9 mouse cellular contexts compared by ENCODE assay signal in genomic region chr3:96147950-96148349, GRCm38 (mm10). TPM values are rescaled to one million over a fixed set of nuclear protein-coding genes. Genes with fewer than 3 reads are reported as not detected.
DNase-seq lines count a peak whose midpoint lies in the region; ATAC-seq and TF ChIP-seq lines count a peak whose summit lies in the region.
"Had no signal": no experiment of that assay in that cellular context is flagged by ENCODE, and none has a peak within 500 bp of the region (broad histone marks: within the 10 kb centered on the region; RNA-seq: fewer than 3 reads in every experiment).

No protein-coding gene starts in this region.

- no peak overlapping the region for H3K4me3 ChIP-seq in thymus, adult 2 months (ENCODE audit: control insufficient read depth, insufficient read depth, low read length)
- no peak overlapping the region for H3K4me3 ChIP-seq in kidney, postnatal 0 days (replicated peaks; ENCODE audit: low read depth, low read length)
- H3K4me3 ChIP-seq: limb, embryonic 13.5 days had no signal

- TF ChIP-seq POLR2A in thymus, adult 2 months (IDR thresholded peaks at IDR 0.05; ENCODE audit: control insufficient read depth, extremely low read depth, insufficient read depth, low read length, poor library complexity) = no peak

- no peak for TF ChIP-seq CTCF in thymus, adult 2 months (IDR thresholded peaks at IDR 0.05; ENCODE audit: borderline replicate concordance, control insufficient read depth, extremely low read depth, insufficient read depth, low read length, poor library complexity)
- peak; percentile 90 for TF ChIP-seq CTCF in kidney, postnatal 0 days (IDR thresholded peaks at IDR 0.05; ENCODE audit: low read depth)

- ATAC-seq in kidney, postnatal 0 days (replicated peaks; ENCODE audit: low FRiP score, low read depth) = no peak
- peak; percentile 77 for ATAC-seq in megakaryocyte-erythroid progenitor cell, adult 5-6 weeks (replicated peaks; ENCODE audit: low FRiP score, low TSS enrichment, poor library complexity, severe bottlenecking)

- no peak overlapping the region for H3K4me2 ChIP-seq in kidney, postnatal 0 days (ENCODE audit: low read length)
- H3K4me2 ChIP-seq: limb, embryonic 13.5 days had no signal

- H3K9me3 ChIP-seq in kidney, postnatal 0 days (replicated peaks; ENCODE audit: low read length) = no peaks in the 10 kb centered on the region
- H3K9me3 ChIP-seq: limb, embryonic 13.5 days had no signal

- H3K9ac ChIP-seq in kidney, postnatal 0 days (ENCODE audit: low read depth, low read length) = no peak overlapping the region
- H3K9ac ChIP-seq: limb, embryonic 13.5 days had no signal

- H3K27me3 ChIP-seq in thymus, adult 2 months (ENCODE audit: control insufficient read depth, insufficient read depth, low read length) = no peaks in the 10 kb centered on the region
- no peaks in the 10 kb centered on the region for H3K27me3 ChIP-seq in kidney, postnatal 0 days (ENCODE audit: insufficient read depth, low read length)
- H3K27me3 ChIP-seq: limb, embryonic 13.5 days had no signal

- no peaks in the 10 kb centered on the region for H3K4me1 ChIP-seq in thymus, adult 2 months (replicated peaks; ENCODE audit: control insufficient read depth, insufficient read depth, low read length)
- no peaks in the 10 kb centered on the region for H3K4me1 ChIP-seq in kidney, postnatal 0 days (replicated peaks; ENCODE audit: insufficient read depth, low read length)
- H3K4me1 ChIP-seq: limb, embryonic 13.5 days had no signal

- WGBS in thymus, adult 2 months = 9% methylated on average over 5 of the region's 5 CpGs
- WGBS in kidney, postnatal 0 days = 16% methylated on average over 5 of the region's 5 CpGs

- DNase-seq in frontal cortex, adult 2 months (ENCODE audit: extremely low spot score in 1 of 2, low spot score in 1 of 2) = peak; percentile 47 to 87
- no peak for DNase-seq in frontal cortex, postnatal 14 days (ENCODE audit: low spot score in 2 of 2)
- DNase-seq in thymus, adult 2 months = peak; percentile 53
- DNase-seq in thymus, adult 18-20 months = no peak
- peak; percentile 32 to 64 for DNase-seq in cerebellum, postnatal 36 days
- peak; percentile 91 for DNase-seq in kidney, postnatal 0 days (ENCODE audit: low spot score)
- DNase-seq in thymus, postnatal 25 days = peak; percentile 53

- H3K27ac ChIP-seq in thymus, adult 2 months (ENCODE audit: control insufficient read depth, insufficient read depth, low read length) = no peak overlapping the region
- no peak overlapping the region for H3K27ac ChIP-seq in kidney, postnatal 0 days
- H3K27ac ChIP-seq: limb, embryonic 13.5 days had no signal

- peaks cover 20% of the 10 kb centered on the region; the same call in 1 of the 2 replicates for H3K36me3 ChIP-seq in thymus, adult 2 months (ENCODE audit: control insufficient read depth, insufficient read depth, low read length)
- H3K36me3 ChIP-seq in kidney, postnatal 0 days (ENCODE audit: insufficient read depth, low read length) = peaks cover 27% of the 10 kb centered on the region

RNA-seq across cellular contexts. Expression of gene Mtmr11, which starts 13.9 kb away (rescaled TPM):
- 21.3 and 25.7 TPM in 2 replicates for polyA plus RNA-seq in frontal cortex, adult 2 months (2012; rRNA removed)
- polyA plus RNA-seq in thymus, adult 2 months (2012; rRNA removed) = 4.0 and 5.8 TPM in 2 replicates
- polyA plus RNA-seq in kidney, postnatal 0 days (2015; fragmentation: Nextera tagmentation; extraction: Ambion mirVana) = 27.1 and 35.0 TPM in 2 replicates
- not detected in 2 replicates for total RNA-seq in megakaryocyte-erythroid progenitor cell, adult 5-6 weeks (2014; fragmentation: Nextera tagmentation)
- not detected in 2 replicates for total RNA-seq in megakaryocyte-erythroid progenitor cell, adult 5-6 weeks (2017)

RNA-seq across cellular contexts. Expression of gene Sf3b4, which starts 24.2 kb away (rescaled TPM):
- 56.5 and 61.5 TPM in 2 replicates for polyA plus RNA-seq in frontal cortex, adult 2 months (2012; rRNA removed)
- 175 and 219 TPM in 2 replicates for polyA plus RNA-seq in thymus, adult 2 months (2012; rRNA removed)
- polyA plus RNA-seq in kidney, postnatal 0 days (2015; fragmentation: Nextera tagmentation; extraction: Ambion mirVana) = 128 and 138 TPM in 2 replicates
- total RNA-seq in megakaryocyte-erythroid progenitor cell, adult 5-6 weeks (2014; fragmentation: Nextera tagmentation) = 139 and 173 TPM in 2 replicates
- total RNA-seq in megakaryocyte-erythroid progenitor cell, adult 5-6 weeks (2017) = 24.7 and 36.9 TPM in 2 replicates

RNA-seq across cellular contexts. Expression of gene Sv2a, which starts 33.0 kb away (rescaled TPM):
- 309 and 315 TPM in 2 replicates for polyA plus RNA-seq in frontal cortex, adult 2 months (2012; rRNA removed)
- 3.7 and 4.4 TPM in 2 replicates for polyA plus RNA-seq in thymus, adult 2 months (2012; rRNA removed)
- polyA plus RNA-seq in kidney, postnatal 0 days (2015; fragmentation: Nextera tagmentation; extraction: Ambion mirVana) = 9.4 and 12.2 TPM in 2 replicates
- 1.0 TPM in 1 of 2 replicates, not detected in the other for total RNA-seq in megakaryocyte-erythroid progenitor cell, adult 5-6 weeks (2014; fragmentation: Nextera tagmentation)
- 0.30 TPM in 1 of 2 replicates, not detected in the other for total RNA-seq in megakaryocyte-erythroid progenitor cell, adult 5-6 weeks (2017)

RNA-seq across cellular contexts. Expression of gene Otud7b, which starts 43.6 kb away (rescaled TPM):
- polyA plus RNA-seq in frontal cortex, adult 2 months (2012; rRNA removed) = 16.2 and 17.6 TPM in 2 replicates
- polyA plus RNA-seq in thymus, adult 2 months (2012; rRNA removed) = 9.6 and 11.6 TPM in 2 replicates
- polyA plus RNA-seq in kidney, postnatal 0 days (2015; fragmentation: Nextera tagmentation; extraction: Ambion mirVana) = 20.7 and 21.8 TPM in 2 replicates
- total RNA-seq in megakaryocyte-erythroid progenitor cell, adult 5-6 weeks (2014; fragmentation: Nextera tagmentation) = 9.7 and 12.3 TPM in 2 replicates
- 11.7 and 15.5 TPM in 2 replicates for total RNA-seq in megakaryocyte-erythroid progenitor cell, adult 5-6 weeks (2017)

Comparison
In these comparisons a context has a peak if more than half of its experiments do, and no peak if none do; other contexts are left out.
1. DNase-seq: peak in frontal cortex, adult 2 months (2 of 2), thymus, adult 2 months (single experiment), cerebellum, postnatal 36 days (2 of 2), kidney, postnatal 0 days (single experiment) and thymus, postnatal 25 days (single experiment); none in frontal cortex, postnatal 14 days (0 of 2) and thymus, adult 18-20 months (0 of 2).
2. RNA of gene Sv2a, which starts 33.0 kb away (polyA plus RNA-seq): 309 to 315 TPM in frontal cortex, adult 2 months; 9.4 to 12.2 TPM in kidney, postnatal 0 days and 3.7 to 4.4 TPM in thymus, adult 2 months; every median in the first group is over 10 times any median in the second.